Mouse (Mus musculus): ENCODE measurements around the gene Usp50.
A peak's percentile ranks its signal among the peaks of the same experiment; 100 is the strongest.

Usp50 gene

GRCm38 (mm10) chr2:126740314-126740713, 43.0 kb downstream of the Usp50 start:
- DNase-seq = peak; percentile 67

- DNase-seq = peak; percentile 61
Observed at GRCm38 (mm10) chr2:126735339-126736073, 47.8 kb downstream of the Usp50 start.

- no peak for DNase-seq
Observed at GRCm38 (mm10) chr2:126730502-126730901, 52.8 kb downstream of the Usp50 start.

GRCm38 (mm10) chr2:126729207-126729606, 54.1 kb downstream of the Usp50 start:
- DNase-seq = peak; percentile 53

- DNase-seq = peak; percentile 57
Observed at GRCm38 (mm10) chr2:126712950-126713349, 70.3 kb downstream of the Usp50 start.

GRCm38 (mm10) chr2:126712526-126712925, 70.7 kb downstream of the Usp50 start:
- DNase-seq = peak; percentile 35

- DNase-seq = peak; percentile 46
Observed at GRCm38 (mm10) chr2:126708361-126708760, 74.9 kb downstream of the Usp50 start.

- DNase-seq = no peak
Observed at GRCm38 (mm10) chr2:126707438-126707779, 75.9 kb downstream of the Usp50 start.

GRCm38 (mm10) chr2:126706759-126707437, 76.4 kb downstream of the Usp50 start, which contains the start of gene Usp8:
TSS of gene Usp8 (plus strand) at chr2:126707328.
- peak; percentile 100 for DNase-seq

- DNase-seq = peak; percentile 89
Observed at GRCm38 (mm10) chr2:126695285-126695684, 88.0 kb downstream of the Usp50 start.

- DNase-seq = no peak
Observed at GRCm38 (mm10) chr2:126691290-126691689, 92.0 kb downstream of the Usp50 start.

GRCm38 (mm10) chr2:126682937-126683336, 100.3 kb downstream of the Usp50 start:
- DNase-seq = peak; percentile 42

- DNase-seq = peak; percentile 96
Observed at GRCm38 (mm10) chr2:126682333-126682732, 100.9 kb downstream of the Usp50 start.

GRCm38 (mm10) chr2:126677366-126677765, 105.9 kb downstream of the Usp50 start:
- DNase-seq = no peak

- no peak for DNase-seq
Observed at GRCm38 (mm10) chr2:126676122-126676515, 107.2 kb downstream of the Usp50 start, which contains the start of gene Gabpb1. TSS of gene Gabpb1 (minus strand) at chr2:126676337.

- DNase-seq = peak; percentile 99
Observed at GRCm38 (mm10) chr2:126675169-126676121, 107.8 kb downstream of the Usp50 start.

- no peak for DNase-seq
Observed at GRCm38 (mm10) chr2:126674441-126675168, 108.7 kb downstream of the Usp50 start.

- no peak for DNase-seq
Observed at GRCm38 (mm10) chr2:126673317-126674242, 109.7 kb downstream of the Usp50 start.

GRCm38 (mm10) chr2:126668621-126669252, 114.5 kb downstream of the Usp50 start:
- no peak for DNase-seq

GRCm38 (mm10) chr2:126665984-126666383, 117.3 kb downstream of the Usp50 start:
- DNase-seq = peak; percentile 35

- peak; percentile 28 for DNase-seq
Observed at GRCm38 (mm10) chr2:126663481-126663880, 119.8 kb downstream of the Usp50 start.

All from heart, adult 11 months (tissue).